Mouse (Mus musculus) midbrain, postnatal 0 days (tissue): ENCODE results near the gene Fndc8. TPM values are rescaled to one million over a fixed set of nuclear protein-coding genes. Genes with fewer than 3 reads are reported as not detected.

Experiments used
- ATAC-seq: fragments of 200-750 bp; cut with Nextera tagmentation; 2 replicates; pipeline ENCODE4 v1.8.0; 2017; ENCODE audit warnings: moderate number of reproducible peaks, mild to moderate bottlenecking, moderate TSS enrichment, moderate library complexity; ENCODE audit not compliant: low FRiP score
- DNase-seq: peaks from one replicate; pipeline ENCODE4 v3.0.0-alpha.2; 2015; ENCODE audit warnings: low spot score
- H3K27ac ChIP-seq: fragments of 300-500 bp; sonication (generic); 2 replicates; pipeline ENCODE4 v1.5.1; 2014; ENCODE audit warnings: low read depth, mild to moderate bottlenecking, low read length, mixed read lengths
- H3K27me3 ChIP-seq: fragments of 300-500 bp; sonication (generic); 2 replicates; pipeline ENCODE4 v1.6.1; 2014; ENCODE audit warnings: low read length, control low read depth, mixed read lengths; ENCODE audit not compliant: insufficient read depth
- H3K36me3 ChIP-seq: fragments of 300-500 bp; sonication (generic); 2 replicates; pipeline ENCODE4 v1.6.1; 2014; ENCODE audit warnings: low read length, control low read depth, mixed read lengths; ENCODE audit not compliant: insufficient read depth
- H3K4me1 ChIP-seq: fragments of 300-500 bp; sonication (generic); 2 replicates; pipeline ENCODE4 v1.6.1; 2014; ENCODE audit warnings: mild to moderate bottlenecking, control low read depth, antibody characterized with exemption, low read length, mixed read lengths; ENCODE audit not compliant: insufficient read depth
- H3K4me2 ChIP-seq: fragments of 300-500 bp; sonication (generic); 2 replicates; pipeline ENCODE4 v1.6.1; 2014; ENCODE audit warnings: low read depth, mild to moderate bottlenecking, low read length, mixed read lengths; ENCODE audit not compliant: poor library complexity, severe bottlenecking
- H3K4me3 ChIP-seq: fragments of 300-500 bp; sonication (generic); 2 replicates; pipeline ENCODE4 v1.5.1; 2014; ENCODE audit warnings: low read depth, mild to moderate bottlenecking, low read length, moderate library complexity
- H3K9ac ChIP-seq: fragments of 300-500 bp; sonication (generic); replicated peaks from 2 replicates; pipeline ENCODE4 v1.6.1; 2014; ENCODE audit warnings: mild to moderate bottlenecking, low read length, moderate library complexity, mixed read lengths; ENCODE audit not compliant: poor library complexity, severe bottlenecking
- H3K9me3 ChIP-seq: fragments of 300-500 bp; sonication (generic); 2 replicates; pipeline ENCODE4 v1.6.1; 2016; ENCODE audit warnings: low read length, control low read depth
- CTCF ChIP-seq: IDR thresholded peaks from 2 replicates; pipeline ENCODE4 v1.5.1; 2016; ENCODE audit warnings: antibody characterized with exemption, mild to moderate bottlenecking
- WGBS: fragments of 180-500 bp; shearing (Covaris S2); extraction: QIAGEN DNeasy Blood & Tissue Kit; methylation state at CpG from one replicate; pipeline ENCODE4 v1.1.7; 2014; 5-methylcytosine and 5-hydroxymethylcytosine counted together
- polyA plus RNA-seq: library from polyadenylated mRNA; unstranded; fragments of >200 nt; fragmentation: Nextera tagmentation; extraction: Ambion mirVana; gene quantifications from 2 replicates; pipeline ENCODE4 v1.2.1, GENCODE M21; 2015
- total RNA-seq: library from RNA; depleted of rRNA; stranded (reverse); fragments of >200 nt; gene quantifications from 2 replicates; pipeline ENCODE4 v1.2.3, GENCODE M21; 2014

Fndc8 gene
- total and polyA plus RNA-seq, 2 experiments from 2014 or later: 0.27 TPM; not detected in 1

DNA sequence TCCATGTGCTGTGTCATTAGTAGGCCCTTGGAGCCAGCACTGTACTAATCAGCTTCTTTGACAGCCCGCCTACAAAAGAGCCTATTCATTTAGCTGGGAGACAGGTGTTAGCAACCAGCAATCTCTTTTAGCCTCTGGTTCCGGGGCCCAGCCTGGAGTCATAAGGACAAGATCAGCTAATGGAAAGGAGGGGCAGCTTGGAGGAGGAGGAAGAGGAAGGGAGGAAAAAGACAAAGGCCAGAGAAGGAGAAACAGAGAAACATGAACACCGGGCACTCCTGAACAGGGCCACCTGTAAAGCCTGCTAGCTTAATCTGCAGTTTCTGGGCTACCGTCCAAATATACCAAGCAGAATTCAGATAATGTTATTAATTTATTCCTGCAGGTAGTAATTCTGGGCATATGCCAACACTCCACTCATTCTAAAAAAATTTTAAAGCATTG, 28.4 kb upstream of the Fndc8 start:
- DNase-seq (no peak), ATAC-seq (no peak)
- no peak overlapping the region for H3K4me3 ChIP-seq
- no peak for TF ChIP-seq CTCF
- no peak overlapping the region for H3K27ac ChIP-seq
- no peaks in the 10 kb centered on the region for H3K36me3 ChIP-seq
- 44% methylated on average over 4 of the region's 4 CpGs for WGBS
- H3K9ac ChIP-seq: no peak overlapping the region
- no peaks in the 10 kb centered on the region for H3K4me1 ChIP-seq
- no peaks in the 10 kb centered on the region for H3K9me3 ChIP-seq
- H3K27me3 ChIP-seq: no peaks in the 10 kb centered on the region
- no peak overlapping the region for H3K4me2 ChIP-seq

DNA sequence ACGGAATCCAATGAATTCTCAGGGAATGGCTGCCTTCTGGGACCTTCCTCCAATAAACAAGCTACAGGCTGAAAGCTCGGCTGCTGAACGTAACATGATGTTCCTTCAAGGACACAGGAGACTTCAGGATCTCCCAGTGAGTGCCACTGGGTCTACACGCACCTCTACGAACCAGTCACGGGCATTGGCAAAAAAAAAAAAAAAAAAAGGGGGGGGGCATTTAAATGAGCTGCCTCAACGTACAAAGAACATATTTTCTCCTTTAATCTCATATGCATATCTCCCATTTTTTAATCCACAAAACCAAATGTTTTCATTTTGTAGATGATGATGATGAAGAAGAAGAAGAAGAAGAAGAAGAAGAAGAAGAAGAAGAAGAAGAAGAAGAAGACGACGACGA, 26.0 kb upstream of the Fndc8 start:
- no peak overlapping the region for H3K9ac ChIP-seq
- no peak overlapping the region for H3K27ac ChIP-seq
- no peak for TF ChIP-seq CTCF
- no peaks in the 10 kb centered on the region for H3K4me1 ChIP-seq
- no peak overlapping the region for H3K4me3 ChIP-seq
- H3K36me3 ChIP-seq: no peaks in the 10 kb centered on the region
- no peaks in the 10 kb centered on the region for H3K9me3 ChIP-seq
- DNase-seq (no peak), ATAC-seq (no peak)
- WGBS: 85% methylated on average over 10 of the region's 10 CpGs
- H3K4me2 ChIP-seq: no peak overlapping the region
- H3K27me3 ChIP-seq: no peaks in the 10 kb centered on the region

GRCm38 (mm10) chr11:82866850-82867564, 24.9 kb upstream of the Fndc8 start:
- H3K27me3 ChIP-seq: no peaks in the 10 kb centered on the region
- no peak for DNase-seq
- H3K9ac ChIP-seq: no peak overlapping the region
- no peak overlapping the region for H3K4me2 ChIP-seq
- no peak for ATAC-seq
- H3K4me1 ChIP-seq: no peaks in the 10 kb centered on the region
- H3K9me3 ChIP-seq: no peaks in the 10 kb centered on the region
- 28% methylated on average over 7 of the region's 7 CpGs for WGBS
- H3K4me3 ChIP-seq: no peak overlapping the region
- no peaks in the 10 kb centered on the region for H3K36me3 ChIP-seq
- no peak for TF ChIP-seq CTCF
- H3K27ac ChIP-seq: no peak overlapping the region

- no peak overlapping the region for H3K4me2 ChIP-seq
- DNase-seq (no peak), ATAC-seq (no peak)
- H3K27ac ChIP-seq: no peak overlapping the region
- no peaks in the 10 kb centered on the region for H3K4me1 ChIP-seq
- WGBS: 67% methylated on average over 5 of the region's 5 CpGs
- H3K9me3 ChIP-seq: no peaks in the 10 kb centered on the region
- no peaks in the 10 kb centered on the region for H3K36me3 ChIP-seq
- TF ChIP-seq CTCF: no peak
- H3K27me3 ChIP-seq: no peaks in the 10 kb centered on the region
- no peak overlapping the region for H3K9ac ChIP-seq
- no peak overlapping the region for H3K4me3 ChIP-seq
Measured at GRCm38 (mm10) chr11:82867956-82868355, 24.0 kb upstream of the Fndc8 start.

GRCm38 (mm10) chr11:82869506-82870172, 22.3 kb upstream of the Fndc8 start:
- Histone ChIP-seq H3K4me2 (0 out of 2 replicates have a peak overlapping the region, but pooled peaks have one; percentile 85), H3K4me1 (no peaks in the 10 kb centered on the region), H3K9ac (no peak overlapping the region), H3K9me3 (no peaks in the 10 kb centered on the region), H3K4me3 (no peak overlapping the region; the same call in 1 of the 2 replicates), H3K27ac (no peak overlapping the region), H3K27me3 (no peaks in the 10 kb centered on the region), H3K36me3 (no peaks in the 10 kb centered on the region)
- DNase-seq: no peak
- TF ChIP-seq CTCF: no peak
- ATAC-seq: no peak
- WGBS: 78% methylated on average over 9 of the region's 9 CpGs
